Mouse (Mus musculus) 3T3-L1 (cell line): ENCODE data around the gene Cxcr6.

ENCODE experiments used
- DNase-seq: peaks from one replicate; pipeline ENCODE4 v3.0.0-alpha.2; 2015; ENCODE audit warnings: low read depth, low spot score

Cxcr6 gene

DNA sequence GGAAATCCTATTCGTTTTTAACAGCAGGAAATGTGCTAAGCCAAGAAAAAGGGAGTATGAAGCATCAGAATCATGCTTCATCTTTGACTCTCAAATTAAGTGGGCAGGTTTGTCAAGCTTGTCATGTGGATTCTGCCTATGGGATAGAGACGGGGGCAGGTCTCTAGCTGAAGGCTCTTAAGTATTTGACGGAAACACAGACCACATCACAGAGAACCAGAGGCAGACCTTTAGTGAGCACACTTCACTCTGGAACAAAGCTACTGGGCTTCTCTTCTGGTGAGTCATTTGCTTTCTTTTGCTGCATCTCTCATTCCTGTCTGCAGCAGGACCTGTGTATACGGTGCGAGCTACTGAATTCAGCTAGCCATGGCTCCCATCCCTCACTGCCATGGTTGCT lies at the start of gene Cxcr6:
TSS of gene Cxcr6 (plus strand) at position 209 of the 400 bp plus-strand sequence.
- no peak for DNase-seq

DNA sequence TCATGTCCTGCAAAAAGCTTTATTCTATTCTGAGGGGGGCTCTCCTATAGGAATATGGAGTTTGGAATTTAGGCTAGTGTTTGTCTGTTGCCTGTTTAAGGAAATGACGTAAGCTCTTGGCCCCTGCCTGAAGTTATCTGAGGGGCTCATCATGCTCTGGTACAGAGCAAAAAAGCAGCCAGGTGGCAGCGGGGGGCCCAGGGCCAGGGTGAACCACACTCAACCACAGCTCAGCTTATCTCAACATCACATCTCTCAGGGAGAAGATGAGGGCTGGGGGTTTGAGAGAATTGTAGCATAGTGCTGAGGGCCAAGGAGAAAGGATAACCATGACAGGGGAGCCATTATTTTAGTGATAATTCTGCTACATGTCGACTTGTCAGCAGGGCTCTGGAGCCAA lies 49.5 kb upstream of the Cxcr6 start:
- no peak for DNase-seq

DNA sequence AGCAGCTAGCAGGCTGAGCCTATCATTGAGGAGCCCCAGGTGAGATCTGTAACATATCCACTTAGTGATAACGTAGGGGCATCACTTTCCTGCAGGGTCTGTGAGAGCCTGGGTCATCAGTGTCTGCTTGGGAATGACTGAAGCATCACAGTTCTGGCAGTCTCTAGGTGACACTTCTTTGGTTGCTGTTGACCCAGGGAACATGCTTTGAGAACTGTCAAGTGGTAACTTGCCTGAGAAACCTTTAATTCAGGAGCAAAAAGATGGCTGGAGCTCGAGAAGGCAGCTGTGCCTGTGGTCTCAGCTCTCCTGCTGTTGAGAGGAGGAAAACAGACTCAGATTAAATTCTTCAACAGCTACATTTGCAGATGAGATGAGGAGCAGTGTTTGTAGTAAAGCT lies 48.9 kb upstream of the Cxcr6 start:
- DNase-seq: no peak

DNA sequence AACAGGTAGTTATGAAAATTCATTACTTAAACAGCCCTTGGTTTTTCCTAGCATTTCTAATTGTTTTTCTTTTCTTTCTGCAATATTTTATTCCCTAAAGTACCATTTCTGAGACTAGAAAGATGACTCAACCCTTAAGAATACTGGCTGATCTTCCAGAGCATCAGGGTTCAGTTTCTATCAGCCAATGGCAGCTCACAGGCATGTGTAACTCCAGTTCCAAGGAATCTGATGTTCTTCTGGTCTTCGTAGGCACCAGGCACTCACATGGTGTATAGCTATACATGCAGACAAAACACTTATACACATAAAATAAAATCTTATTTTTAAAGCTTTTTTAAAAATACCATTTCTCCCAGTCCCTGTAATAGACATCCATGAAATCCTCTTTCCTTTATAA lies 48.1 kb upstream of the Cxcr6 start:
- DNase-seq: peak; percentile 50

DNA sequence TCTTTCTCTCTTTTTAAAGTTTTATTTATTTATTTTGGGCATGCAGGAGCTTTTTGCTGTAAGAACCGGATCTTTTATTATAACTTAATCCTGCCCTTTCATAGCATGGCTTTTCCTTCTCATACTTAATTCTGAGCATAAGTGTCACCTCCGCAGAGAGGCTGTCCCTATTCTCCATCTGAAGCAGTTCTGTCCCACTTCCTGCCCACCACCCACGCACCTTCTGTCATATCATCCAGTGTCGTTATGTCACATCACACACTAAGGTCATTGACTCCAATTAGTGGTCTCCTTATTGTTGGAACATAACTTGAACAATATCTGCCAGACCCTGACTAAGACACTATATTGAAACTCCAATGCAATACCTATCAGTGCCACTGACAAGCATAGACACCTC lies 47.6 kb upstream of the Cxcr6 start:
- no peak for DNase-seq

DNA sequence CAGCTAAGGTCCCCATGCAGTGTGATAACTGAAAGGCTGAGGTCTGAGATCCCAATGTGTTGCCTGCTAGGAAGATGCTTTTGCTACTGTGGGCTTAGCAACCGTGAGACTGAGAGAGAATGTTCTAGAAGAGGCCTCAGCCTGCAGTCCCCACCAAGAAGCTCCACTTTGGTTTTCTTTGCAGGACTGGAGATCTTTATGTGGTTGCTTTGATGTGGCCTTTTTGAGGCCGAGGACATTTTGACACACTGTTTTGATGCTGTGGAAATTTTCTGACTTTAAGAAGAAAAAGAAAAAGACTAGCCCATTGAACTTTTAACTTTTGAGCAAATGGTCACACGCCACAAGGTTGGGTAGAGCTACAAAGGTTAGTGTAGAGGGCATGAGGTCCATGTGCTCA lies 45.5 kb upstream of the Cxcr6 start:
- no peak for DNase-seq

DNA sequence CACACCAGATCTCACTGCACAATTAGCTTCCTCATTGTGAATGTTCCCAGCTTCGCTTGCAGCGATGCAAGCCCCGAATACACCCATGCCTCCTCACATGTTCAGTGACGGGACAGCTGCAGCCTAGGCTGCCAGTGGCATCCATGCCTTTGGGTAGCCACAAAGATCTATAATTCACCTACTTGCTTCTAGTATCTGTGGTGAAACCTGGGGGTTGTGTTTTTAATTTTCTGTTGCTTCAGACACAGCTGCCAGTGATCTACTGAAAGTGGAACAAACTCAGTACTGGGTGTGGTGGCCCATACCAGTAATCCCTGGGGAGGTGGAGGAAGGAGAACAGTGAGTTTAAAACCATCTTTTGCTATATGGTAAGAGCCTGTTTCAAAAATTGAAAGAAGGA lies 43.4 kb upstream of the Cxcr6 start:
- peak; percentile 49 for DNase-seq

DNA sequence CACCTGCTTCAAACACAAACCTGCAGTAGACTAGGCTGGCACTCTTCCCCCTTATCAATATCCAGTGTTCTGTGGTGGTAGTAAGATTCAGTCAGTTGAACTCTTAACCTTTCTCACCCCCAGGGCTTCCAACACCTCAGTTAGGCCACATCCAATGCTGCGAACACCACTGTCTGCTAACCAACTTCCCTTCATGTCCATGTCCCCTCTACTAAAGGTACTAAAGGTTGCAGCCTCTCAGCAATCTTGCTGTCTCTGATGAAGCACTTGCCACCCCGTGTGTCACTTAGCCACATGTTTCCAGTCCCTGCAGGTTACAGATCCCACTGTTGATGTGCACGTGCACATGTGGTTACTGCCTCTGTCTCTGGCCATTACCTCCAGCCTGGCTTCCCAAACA lies 42.5 kb upstream of the Cxcr6 start:
- no peak for DNase-seq

DNA sequence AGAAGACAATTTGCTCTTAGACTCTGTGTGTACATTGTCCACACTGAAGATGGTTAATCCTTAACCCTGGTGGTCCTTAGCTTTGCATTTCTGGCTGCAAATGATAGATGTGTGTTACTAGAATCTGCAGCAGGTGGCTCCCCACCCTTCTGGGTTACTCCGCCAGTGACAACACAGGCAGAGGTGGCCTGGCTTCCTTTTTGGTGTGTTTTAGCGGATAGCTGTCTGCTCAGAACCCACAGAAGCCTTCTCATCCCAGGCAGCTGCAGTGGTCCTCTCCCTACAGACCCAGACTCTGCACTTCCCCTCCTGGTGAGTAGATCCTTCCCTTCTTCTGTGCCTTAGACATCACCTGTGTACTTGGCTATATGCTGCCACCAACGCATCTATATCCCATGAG lies 39.3 kb upstream of the Cxcr6 start:
- no peak for DNase-seq

DNA sequence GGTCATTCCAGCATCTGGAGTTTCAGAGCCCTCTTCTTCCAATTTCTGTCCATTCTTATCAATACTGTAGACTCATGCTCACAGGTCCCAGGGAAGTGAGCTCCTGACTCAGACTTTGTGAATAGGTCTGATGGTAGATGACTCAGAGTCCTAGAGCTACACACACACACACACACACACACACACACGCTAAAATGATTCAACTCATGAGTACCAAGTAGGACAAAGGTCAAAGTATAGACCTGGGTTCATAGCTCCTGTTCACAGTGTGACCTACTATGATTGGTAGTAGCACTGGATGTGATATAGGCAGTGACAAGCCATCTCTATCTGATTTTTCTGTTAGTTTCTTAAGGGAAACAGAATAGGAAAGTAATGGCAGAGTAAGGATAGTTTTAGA lies 37.8 kb upstream of the Cxcr6 start:
- DNase-seq: peak; percentile 65

DNA sequence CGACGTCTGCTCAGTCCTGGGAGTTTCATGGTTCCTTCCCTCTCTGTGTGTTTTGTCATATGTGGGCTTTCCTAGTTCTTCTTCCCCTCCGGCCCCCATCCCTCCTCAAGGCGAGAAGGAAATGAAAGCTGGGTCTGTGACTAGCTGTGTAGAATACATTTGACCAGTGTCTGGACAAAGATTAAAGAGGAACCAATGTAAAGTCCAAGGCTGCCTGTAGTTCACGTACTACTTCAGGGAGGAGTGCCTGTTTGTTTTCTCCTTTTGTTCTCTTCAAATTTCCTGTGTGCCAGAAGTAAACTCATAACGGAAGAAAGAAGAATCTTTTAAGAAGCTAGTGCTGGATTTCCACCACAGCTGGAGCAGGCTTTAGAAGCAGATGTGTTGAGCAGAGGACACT lies 36.7 kb upstream of the Cxcr6 start:
- no peak for DNase-seq

DNA sequence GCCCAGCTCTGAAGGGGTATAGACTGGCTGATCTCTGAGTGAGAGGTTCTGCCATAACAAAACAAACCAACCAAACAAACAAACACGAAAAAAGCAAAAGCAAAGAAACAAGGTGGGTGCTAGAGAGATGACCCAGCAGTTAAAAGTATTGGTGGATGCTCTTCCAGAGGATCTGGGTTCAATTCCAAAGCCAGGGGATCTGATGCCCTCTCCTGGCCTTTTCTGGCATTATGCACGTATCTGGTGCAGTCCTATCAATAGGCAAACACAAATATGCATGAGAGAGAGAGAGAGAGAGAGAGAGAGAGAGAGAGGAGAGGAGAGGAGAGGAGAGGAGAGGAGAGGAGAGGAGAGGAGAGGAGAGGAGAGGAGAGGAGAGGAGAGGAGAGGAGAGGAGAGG lies 33.0 kb upstream of the Cxcr6 start:
- peak; percentile 57 for DNase-seq

DNA sequence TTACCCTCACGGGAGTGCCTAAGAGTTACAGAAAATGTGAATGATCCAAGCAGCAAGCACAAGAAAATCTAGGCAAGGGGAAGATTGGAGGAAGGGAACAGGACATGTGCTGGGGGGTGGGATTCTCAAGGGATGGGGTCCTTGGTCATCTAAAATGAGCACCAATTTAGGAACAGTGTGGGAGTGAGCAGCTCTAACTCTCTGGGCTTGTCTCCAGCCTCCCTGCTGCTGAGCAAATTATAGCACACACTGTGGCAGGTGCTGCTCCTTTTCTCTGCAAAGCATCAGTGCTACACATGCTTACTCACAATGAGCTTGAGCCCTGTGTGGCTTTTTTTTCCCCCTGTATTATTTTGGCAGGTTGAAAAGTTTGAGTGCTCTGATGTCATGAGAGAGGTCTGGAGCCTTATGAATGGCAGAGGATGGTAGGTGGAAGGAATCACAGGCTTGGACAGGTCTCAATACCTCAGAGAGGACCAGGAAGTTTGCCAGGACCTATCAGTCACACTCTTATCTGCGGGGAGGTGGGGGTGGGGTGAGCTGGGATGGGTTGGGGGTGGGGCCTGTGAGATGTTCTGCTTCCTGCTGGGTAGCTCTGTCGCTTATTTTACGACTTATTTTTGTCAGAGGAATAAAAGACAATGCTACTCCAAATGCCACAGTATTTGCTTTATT lies 17.3 kb upstream of the Cxcr6 start:
- no peak for DNase-seq

DNA sequence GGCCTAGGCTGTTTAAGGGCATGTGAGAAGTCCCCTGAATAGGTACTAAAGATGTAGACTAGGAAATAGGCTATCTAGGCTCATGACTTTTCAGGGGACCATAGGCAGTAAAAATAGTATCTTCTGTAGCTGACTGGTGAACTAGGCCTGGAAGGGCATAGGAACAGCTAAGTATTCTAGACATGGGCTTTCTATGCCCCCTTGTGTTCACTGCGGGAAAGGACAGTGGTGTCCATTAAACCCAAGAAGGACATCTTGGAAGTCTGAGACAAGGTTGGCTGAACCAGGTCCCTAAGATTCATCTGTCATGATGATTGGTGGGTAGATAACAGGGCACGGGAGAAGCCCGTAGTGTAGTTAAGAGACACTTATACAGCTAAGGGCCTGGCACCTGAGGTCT lies 10.1 kb upstream of the Cxcr6 start:
- DNase-seq: peak; percentile 76

DNA sequence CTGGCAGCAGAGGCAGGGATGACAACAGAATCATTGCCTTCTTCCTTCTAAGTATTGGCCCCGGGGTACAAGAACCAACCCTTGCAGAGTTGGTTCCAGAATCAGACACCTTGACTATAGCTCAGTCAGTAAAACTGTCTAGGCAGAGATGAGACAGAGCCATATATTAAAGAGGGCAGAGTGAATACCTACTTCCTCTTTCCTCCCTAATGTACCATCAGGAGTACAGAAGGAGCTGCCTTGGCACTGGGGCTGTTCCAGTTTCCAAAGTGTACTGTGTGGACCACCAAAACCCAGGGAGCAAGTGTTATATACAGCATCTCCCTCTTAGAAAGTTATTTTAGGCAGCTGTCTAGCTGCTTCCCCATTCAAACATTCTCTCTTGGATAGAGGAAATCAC lies 4.7 kb upstream of the Cxcr6 start:
- no peak for DNase-seq

DNA sequence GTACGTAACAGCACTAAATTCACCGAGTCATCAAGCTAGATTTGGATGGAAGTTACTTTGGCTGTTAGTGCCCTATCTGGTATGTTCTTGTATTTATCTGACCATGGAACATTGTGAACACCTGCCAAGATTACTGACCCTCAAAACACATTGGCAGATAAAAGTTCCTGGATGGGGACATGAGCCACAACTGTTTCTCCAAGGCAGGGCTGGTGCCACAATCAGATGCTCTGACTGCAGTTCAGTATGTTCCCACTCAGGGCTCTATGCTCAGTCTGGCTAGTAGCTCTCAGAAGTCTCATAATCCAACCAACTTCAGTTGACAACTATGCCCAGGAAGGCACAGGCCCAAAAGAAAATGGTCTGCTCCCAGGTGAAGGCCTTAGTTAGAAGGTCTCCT lies 3.9 kb upstream of the Cxcr6 start:
- DNase-seq: no peak

DNA sequence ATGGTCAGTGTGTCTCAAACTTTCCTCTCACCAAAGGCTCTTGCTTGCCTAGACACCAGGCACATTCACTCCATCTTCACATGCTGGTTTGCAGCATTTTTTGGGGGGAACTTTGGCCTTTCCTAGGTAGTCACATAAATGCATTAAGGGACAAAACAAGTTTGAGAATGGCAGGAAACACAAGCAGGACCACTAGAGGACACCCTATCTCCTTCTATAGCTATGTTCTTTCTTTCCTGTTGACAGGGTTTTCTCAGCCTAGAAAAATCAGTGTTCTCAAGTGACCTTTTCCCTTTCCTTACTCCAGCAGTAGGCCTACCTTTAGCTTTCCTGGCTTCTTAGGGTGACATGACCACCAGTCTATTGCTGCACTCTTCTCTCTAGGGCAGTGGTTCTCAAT lies 3.4 kb upstream of the Cxcr6 start:
- DNase-seq: peak; percentile 51

DNA sequence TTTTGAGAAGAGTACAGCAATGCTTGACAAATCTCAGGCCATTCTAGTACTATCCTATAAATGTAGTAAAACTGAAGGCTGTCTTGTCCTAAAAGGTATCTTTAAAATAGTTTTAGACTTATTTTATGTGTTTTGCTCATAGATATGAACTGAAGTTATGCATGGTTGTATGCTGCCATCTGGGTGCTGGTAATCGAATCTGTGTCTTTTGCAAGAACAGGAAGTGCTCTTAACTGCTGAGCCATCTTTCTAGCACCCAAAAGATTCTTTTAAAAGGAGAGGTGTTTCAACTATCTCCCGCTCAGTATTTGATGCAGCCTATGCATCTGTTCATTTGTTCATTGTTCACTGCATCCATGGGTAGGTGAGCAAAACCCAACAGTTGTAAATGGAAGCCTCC lies 1.0 kb upstream of the Cxcr6 start:
- DNase-seq: no peak

DNA sequence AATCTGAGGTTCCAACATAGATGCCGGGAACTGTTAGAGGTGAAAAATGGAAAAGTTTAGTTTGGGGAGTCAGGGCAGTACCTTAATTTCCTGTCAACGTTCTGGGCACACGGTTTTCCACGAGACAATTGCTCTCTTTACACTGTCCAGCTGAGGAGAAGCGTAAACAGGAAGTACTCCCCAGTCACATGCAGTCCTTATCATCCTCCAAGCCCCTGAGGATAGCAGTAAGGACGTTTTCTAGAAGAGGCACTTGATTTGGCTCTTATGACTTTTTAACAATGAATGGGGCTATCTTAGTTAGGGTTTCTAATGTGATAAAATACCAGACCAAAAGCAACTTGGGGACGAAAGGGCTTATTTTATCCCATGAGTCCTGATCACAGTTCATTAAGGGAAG lies 2.3 kb downstream of the Cxcr6 start:
- DNase-seq: no peak

DNA sequence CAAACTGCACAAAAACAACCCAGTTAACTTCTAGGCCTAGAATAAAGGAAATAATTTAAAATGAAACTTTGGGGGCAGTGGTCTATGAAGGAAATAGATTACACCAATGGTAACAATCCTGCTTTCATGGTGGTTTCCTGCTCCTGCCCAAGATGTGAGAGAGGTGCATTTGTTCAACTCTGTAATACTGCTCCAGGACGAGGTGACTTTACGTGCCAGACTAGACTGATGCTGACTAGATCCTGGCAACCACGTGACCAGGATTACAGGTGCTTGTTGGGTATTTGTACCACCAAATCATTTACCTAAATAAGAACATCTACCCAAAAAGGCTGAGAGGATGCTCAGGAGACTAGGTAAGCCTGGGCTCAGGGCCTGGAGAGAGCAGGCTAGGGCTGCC lies 5.6 kb downstream of the Cxcr6 start:
- DNase-seq: no peak

DNA sequence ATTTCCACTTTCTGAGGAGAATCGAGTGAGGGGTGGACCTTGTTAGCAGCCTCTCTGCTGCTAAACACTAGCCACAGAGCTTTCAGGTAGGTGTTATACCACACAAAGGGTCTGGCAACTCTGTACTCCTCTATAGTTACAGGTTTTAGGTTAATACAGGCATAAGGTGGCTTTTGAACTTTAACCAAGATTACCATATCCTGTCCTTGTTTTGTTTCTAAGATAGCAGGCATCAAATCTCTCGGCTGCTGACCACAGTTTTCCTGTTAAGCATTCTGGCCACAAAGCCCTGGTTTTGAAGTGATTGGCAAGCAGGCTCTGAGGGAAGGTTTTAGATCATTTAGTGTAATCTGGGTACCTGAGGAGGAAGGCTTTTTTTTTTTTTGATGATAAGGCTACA lies 8.1 kb downstream of the Cxcr6 start:
- DNase-seq: no peak

DNA sequence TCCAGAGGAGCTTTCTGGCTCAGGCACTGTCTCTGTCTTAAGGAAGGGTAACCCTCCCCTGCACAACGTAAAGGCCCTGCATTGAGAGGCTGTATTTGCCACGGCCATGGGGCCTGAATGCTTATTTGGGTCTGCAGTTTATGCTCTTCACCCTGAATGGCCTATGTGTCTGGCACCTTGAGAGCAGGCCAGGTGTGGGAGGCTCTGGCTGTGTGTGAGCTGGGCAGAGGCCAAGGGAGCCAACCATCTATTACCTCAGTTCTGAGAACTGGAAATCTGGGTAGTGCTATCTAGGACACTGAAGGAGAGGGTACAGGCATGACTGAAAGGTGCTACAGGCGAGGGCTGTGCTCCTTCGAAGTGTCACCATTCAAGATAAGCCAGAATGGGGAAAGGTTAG lies 8.5 kb downstream of the Cxcr6 start:
- DNase-seq: no peak

DNA sequence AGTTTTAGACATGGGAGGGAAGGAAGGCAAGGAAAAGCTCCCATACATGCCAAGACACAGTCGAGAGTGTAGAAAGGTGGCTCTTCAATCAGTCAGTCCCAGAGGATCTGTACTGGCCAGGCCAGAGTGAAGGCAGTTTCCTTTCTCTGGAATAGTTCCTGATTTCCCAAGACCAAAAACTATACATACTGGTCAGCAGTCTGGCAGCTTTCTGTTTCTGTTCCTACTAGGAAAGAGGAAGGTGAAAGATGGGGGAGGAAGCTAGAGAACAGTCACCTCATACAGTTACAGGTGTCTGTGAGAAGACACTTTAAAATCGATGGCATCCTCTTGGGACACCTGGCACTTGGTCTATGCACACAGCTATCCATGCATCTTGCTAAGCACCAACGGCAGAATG lies 9.2 kb downstream of the Cxcr6 start:
- no peak for DNase-seq

DNA sequence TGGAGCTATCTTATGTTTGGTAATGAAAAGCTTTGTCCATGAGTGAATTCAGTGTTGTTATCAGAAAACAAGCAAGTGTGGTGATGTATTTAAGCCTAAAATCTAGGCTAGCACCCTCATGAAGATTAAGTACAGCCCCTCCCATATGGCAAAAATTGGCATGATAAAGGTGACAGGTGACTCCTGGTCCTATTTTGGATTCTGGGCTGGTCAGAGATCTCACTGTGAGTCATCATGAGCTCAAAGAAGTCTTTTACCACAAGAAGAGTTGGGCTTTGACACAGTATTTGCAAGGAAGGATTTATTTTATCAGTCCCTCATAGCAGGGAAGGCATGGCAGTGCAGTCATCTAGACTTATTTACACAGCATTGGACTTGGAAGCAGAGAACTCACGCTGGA lies 9.7 kb downstream of the Cxcr6 start:
- peak; percentile 65 for DNase-seq
